Mouse (Mus musculus): ENCODE measurements around the gene Evi5. TPM values are rescaled to one million over a fixed set of nuclear protein-coding genes. Genes with fewer than 3 reads are reported as not detected.

The Evi5 gene
- polyA plus RNA-seq, 1 experiment from 2014 or later: 61.7 TPM

GRCm38 (mm10) chr5:107889994-107890888, 15.3 kb upstream of the Evi5 start:
- H3K36me3 ChIP-seq (replicated peaks; ENCODE audit: control insufficient read depth, insufficient read depth, low read depth, low read length): no peaks in the 10 kb centered on the region
- H3K27me3 ChIP-seq (ENCODE audit: control insufficient read depth, insufficient read depth, low read length): no peaks in the 10 kb centered on the region
- no peak overlapping the region for H3K4me3 ChIP-seq (ENCODE audit: low read depth, low read length)
- ATAC-seq (replicated peaks; ENCODE audit: insufficient number of reproducible peaks, low FRiP score, low TSS enrichment, low read depth) (no peak), DNase-seq (ENCODE audit: low spot score) (no peak)
- no peak overlapping the region for H3K9ac ChIP-seq (replicated peaks; ENCODE audit: low read length)
- H3K9me3 ChIP-seq (replicated peaks; ENCODE audit: control insufficient read depth, low read length): no peaks in the 10 kb centered on the region
- no peak overlapping the region for H3K27ac ChIP-seq (replicated peaks; ENCODE audit: low read depth, low read length)
- H3K4me2 ChIP-seq (ENCODE audit: low read depth, low read length): no peak overlapping the region
- H3K4me1 ChIP-seq (ENCODE audit: control insufficient read depth, insufficient read depth, low read length): no peaks in the 10 kb centered on the region
- 63% methylated on average over 9 of the region's 9 CpGs for WGBS

GRCm38 (mm10) chr5:107880710-107881109, 5.8 kb upstream of the Evi5 start:
- Histone ChIP-seq H3K36me3 (replicated peaks; ENCODE audit: control insufficient read depth, insufficient read depth, low read depth, low read length) (no peaks in the 10 kb centered on the region), H3K4me2 (ENCODE audit: low read depth, low read length) (no peak overlapping the region), H3K4me1 (ENCODE audit: control insufficient read depth, insufficient read depth, low read length) (no peaks in the 10 kb centered on the region), H3K9me3 (replicated peaks; ENCODE audit: control insufficient read depth, low read length) (no peaks in the 10 kb centered on the region), H3K27ac (replicated peaks; ENCODE audit: low read depth, low read length) (no peak overlapping the region), H3K9ac (replicated peaks; ENCODE audit: low read length) (no peak overlapping the region), H3K27me3 (ENCODE audit: control insufficient read depth, insufficient read depth, low read length) (no peaks in the 10 kb centered on the region), H3K4me3 (ENCODE audit: low read depth, low read length) (no peak overlapping the region)
- 81% methylated on average over 5 of the region's 5 CpGs for WGBS
- ATAC-seq (replicated peaks; ENCODE audit: insufficient number of reproducible peaks, low FRiP score, low TSS enrichment, low read depth) (no peak), DNase-seq (ENCODE audit: low spot score) (no peak)

- Histone ChIP-seq H3K9ac (replicated peaks; ENCODE audit: low read length) (no peak overlapping the region), H3K4me2 (ENCODE audit: low read depth, low read length) (no peak overlapping the region), H3K27ac (replicated peaks; ENCODE audit: low read depth, low read length) (no peak overlapping the region), H3K9me3 (replicated peaks; ENCODE audit: control insufficient read depth, low read length) (no peaks in the 10 kb centered on the region), H3K27me3 (ENCODE audit: control insufficient read depth, insufficient read depth, low read length) (no peaks in the 10 kb centered on the region), H3K36me3 (replicated peaks; ENCODE audit: control insufficient read depth, insufficient read depth, low read depth, low read length) (no peaks in the 10 kb centered on the region), H3K4me3 (ENCODE audit: low read depth, low read length) (no peak overlapping the region), H3K4me1 (ENCODE audit: control insufficient read depth, insufficient read depth, low read length) (no peaks in the 10 kb centered on the region)
- ATAC-seq (replicated peaks; ENCODE audit: insufficient number of reproducible peaks, low FRiP score, low TSS enrichment, low read depth) (no peak), DNase-seq (ENCODE audit: low spot score) (no peak)
- WGBS: 88% methylated on average over 1 of the region's 1 CpGs
These were observed 2.1 kb upstream of the Evi5 start for GRCm38 (mm10) chr5:107877053-107877452.

- DNase-seq (ENCODE audit: low spot score) (no peak), ATAC-seq (replicated peaks; ENCODE audit: insufficient number of reproducible peaks, low FRiP score, low TSS enrichment, low read depth) (no peak)
- no peaks in the 10 kb centered on the region for H3K4me1 ChIP-seq (ENCODE audit: control insufficient read depth, insufficient read depth, low read length)
- H3K9me3 ChIP-seq (replicated peaks; ENCODE audit: control insufficient read depth, low read length): no peaks in the 10 kb centered on the region
- H3K27ac ChIP-seq (replicated peaks; ENCODE audit: low read depth, low read length): no peak overlapping the region
- no peaks in the 10 kb centered on the region for H3K27me3 ChIP-seq (ENCODE audit: control insufficient read depth, insufficient read depth, low read length)
- H3K36me3 ChIP-seq (replicated peaks; ENCODE audit: control insufficient read depth, insufficient read depth, low read depth, low read length): no peaks in the 10 kb centered on the region
- no peak overlapping the region for H3K4me3 ChIP-seq (ENCODE audit: low read depth, low read length)
- H3K4me2 ChIP-seq (ENCODE audit: low read depth, low read length): no peak overlapping the region
- H3K9ac ChIP-seq (replicated peaks; ENCODE audit: low read length): no peak overlapping the region
These were observed 329 bp upstream of the Evi5 start for GRCm38 (mm10) chr5:107875261-107875611.

- WGBS: 83% methylated on average over 7 of the region's 7 CpGs
- H3K27ac ChIP-seq (replicated peaks; ENCODE audit: low read depth, low read length): no peak overlapping the region
- no peaks in the 10 kb centered on the region for H3K27me3 ChIP-seq (ENCODE audit: control insufficient read depth, insufficient read depth, low read length)
- ATAC-seq (replicated peaks; ENCODE audit: insufficient number of reproducible peaks, low FRiP score, low TSS enrichment, low read depth) (no peak), DNase-seq (ENCODE audit: low spot score) (no peak)
- no peak overlapping the region for H3K4me2 ChIP-seq (ENCODE audit: low read depth, low read length)
- H3K9ac ChIP-seq (replicated peaks; ENCODE audit: low read length): no peak overlapping the region
- no peaks in the 10 kb centered on the region for H3K9me3 ChIP-seq (replicated peaks; ENCODE audit: control insufficient read depth, low read length)
- no peaks in the 10 kb centered on the region for H3K36me3 ChIP-seq (replicated peaks; ENCODE audit: control insufficient read depth, insufficient read depth, low read depth, low read length)
- H3K4me1 ChIP-seq (ENCODE audit: control insufficient read depth, insufficient read depth, low read length): no peaks in the 10 kb centered on the region
- no peak overlapping the region for H3K4me3 ChIP-seq (ENCODE audit: low read depth, low read length)
These were observed 1.0 kb downstream of the Evi5 start for GRCm38 (mm10) chr5:107873886-107874302.

- Histone ChIP-seq H3K4me3 (ENCODE audit: low read depth, low read length) (no peak overlapping the region), H3K4me2 (ENCODE audit: low read depth, low read length) (no peak overlapping the region), H3K27ac (replicated peaks; ENCODE audit: low read depth, low read length) (no peak overlapping the region), H3K9me3 (replicated peaks; ENCODE audit: control insufficient read depth, low read length) (no peaks in the 10 kb centered on the region), H3K4me1 (ENCODE audit: control insufficient read depth, insufficient read depth, low read length) (no peaks in the 10 kb centered on the region), H3K27me3 (ENCODE audit: control insufficient read depth, insufficient read depth, low read length) (no peaks in the 10 kb centered on the region), H3K36me3 (replicated peaks; ENCODE audit: control insufficient read depth, insufficient read depth, low read depth, low read length) (no peaks in the 10 kb centered on the region), H3K9ac (replicated peaks; ENCODE audit: low read length) (no peak overlapping the region)
- DNase-seq (ENCODE audit: low spot score) (no peak), ATAC-seq (replicated peaks; ENCODE audit: insufficient number of reproducible peaks, low FRiP score, low TSS enrichment, low read depth) (no peak)
- WGBS: 91% methylated on average over 6 of the region's 6 CpGs
These were observed 1.6 kb downstream of the Evi5 start for GRCm38 (mm10) chr5:107873330-107873729.

- no peaks in the 10 kb centered on the region for H3K36me3 ChIP-seq (replicated peaks; ENCODE audit: control insufficient read depth, insufficient read depth, low read depth, low read length)
- WGBS: 61% methylated on average over 2 of the region's 2 CpGs
- DNase-seq (ENCODE audit: low spot score) (no peak), ATAC-seq (replicated peaks; ENCODE audit: insufficient number of reproducible peaks, low FRiP score, low TSS enrichment, low read depth) (no peak)
- H3K4me3 ChIP-seq (ENCODE audit: low read depth, low read length): no peak overlapping the region
- H3K27me3 ChIP-seq (ENCODE audit: control insufficient read depth, insufficient read depth, low read length): no peaks in the 10 kb centered on the region
- no peak overlapping the region for H3K4me2 ChIP-seq (ENCODE audit: low read depth, low read length)
- H3K9me3 ChIP-seq (replicated peaks; ENCODE audit: control insufficient read depth, low read length): no peaks in the 10 kb centered on the region
- H3K4me1 ChIP-seq (ENCODE audit: control insufficient read depth, insufficient read depth, low read length): no peaks in the 10 kb centered on the region
- H3K27ac ChIP-seq (replicated peaks; ENCODE audit: low read depth, low read length): no peak overlapping the region
- H3K9ac ChIP-seq (replicated peaks; ENCODE audit: low read length): no peak overlapping the region
These were observed 5.2 kb downstream of the Evi5 start for GRCm38 (mm10) chr5:107869701-107870100.

- Histone ChIP-seq H3K27ac (replicated peaks; ENCODE audit: low read depth, low read length) (peak overlapping the region; percentile 96), H3K27me3 (ENCODE audit: control insufficient read depth, insufficient read depth, low read length) (no peaks in the 10 kb centered on the region), H3K4me2 (ENCODE audit: low read depth, low read length) (peak overlapping the region; percentile 57), H3K4me3 (ENCODE audit: low read depth, low read length) (peak overlapping the region; percentile 89), H3K4me1 (ENCODE audit: control insufficient read depth, insufficient read depth, low read length) (no peaks in the 10 kb centered on the region), H3K9me3 (replicated peaks; ENCODE audit: control insufficient read depth, low read length) (no peaks in the 10 kb centered on the region), H3K9ac (replicated peaks; ENCODE audit: low read length) (peak overlapping the region; percentile 95), H3K36me3 (replicated peaks; ENCODE audit: control insufficient read depth, insufficient read depth, low read depth, low read length) (no peaks in the 10 kb centered on the region)
- DNase-seq (ENCODE audit: low spot score) (peak; percentile 96), ATAC-seq (replicated peaks; ENCODE audit: insufficient number of reproducible peaks, low FRiP score, low TSS enrichment, low read depth) (peak; percentile 99)
- WGBS: under 1% methylated on average over 58 of the region's 58 CpGs
These were observed 5.9 kb downstream of the Evi5 start for GRCm38 (mm10) chr5:107868905-107869424.
